Mouse (Mus musculus) layer of hippocampus, adult 11-12 months (tissue): ENCODE measurements around the gene Ilkap.

Experiments used
- DNase-seq: peaks from one replicate; pipeline ENCODE4 v3.0.0; 2022; ENCODE audit warnings: low spot score

Gene Ilkap

GRCm38 (mm10) chr1:91398260-91399062 is at the start of gene Ilkap:
Gene Ilkap, minus strand, starts transcription at chr1:91398815.
- peak; percentile 80 for DNase-seq

DNA sequence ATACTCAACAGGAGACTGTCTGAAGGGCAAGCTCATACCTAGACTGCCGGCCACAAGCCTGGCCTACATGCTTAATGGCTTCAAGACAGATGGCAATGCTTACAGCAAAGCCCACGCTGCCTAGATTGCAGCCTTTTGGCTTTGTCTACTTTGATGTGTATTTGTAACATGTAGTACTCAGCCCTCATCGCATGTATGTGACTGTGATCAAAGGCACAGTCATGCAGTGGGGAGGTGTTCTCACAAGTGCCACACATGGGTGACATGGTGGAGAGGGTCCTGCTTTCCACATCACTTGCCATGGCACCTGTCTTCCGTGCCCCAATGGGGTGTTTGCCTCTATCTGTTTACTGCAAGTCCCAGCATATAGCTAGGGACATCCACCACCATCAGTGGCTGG is 47.9 kb upstream of the Ilkap start:
- DNase-seq: no peak

GRCm38 (mm10) chr1:91446060-91446459 is 47.4 kb upstream of the Ilkap start:
- no peak for DNase-seq

DNA sequence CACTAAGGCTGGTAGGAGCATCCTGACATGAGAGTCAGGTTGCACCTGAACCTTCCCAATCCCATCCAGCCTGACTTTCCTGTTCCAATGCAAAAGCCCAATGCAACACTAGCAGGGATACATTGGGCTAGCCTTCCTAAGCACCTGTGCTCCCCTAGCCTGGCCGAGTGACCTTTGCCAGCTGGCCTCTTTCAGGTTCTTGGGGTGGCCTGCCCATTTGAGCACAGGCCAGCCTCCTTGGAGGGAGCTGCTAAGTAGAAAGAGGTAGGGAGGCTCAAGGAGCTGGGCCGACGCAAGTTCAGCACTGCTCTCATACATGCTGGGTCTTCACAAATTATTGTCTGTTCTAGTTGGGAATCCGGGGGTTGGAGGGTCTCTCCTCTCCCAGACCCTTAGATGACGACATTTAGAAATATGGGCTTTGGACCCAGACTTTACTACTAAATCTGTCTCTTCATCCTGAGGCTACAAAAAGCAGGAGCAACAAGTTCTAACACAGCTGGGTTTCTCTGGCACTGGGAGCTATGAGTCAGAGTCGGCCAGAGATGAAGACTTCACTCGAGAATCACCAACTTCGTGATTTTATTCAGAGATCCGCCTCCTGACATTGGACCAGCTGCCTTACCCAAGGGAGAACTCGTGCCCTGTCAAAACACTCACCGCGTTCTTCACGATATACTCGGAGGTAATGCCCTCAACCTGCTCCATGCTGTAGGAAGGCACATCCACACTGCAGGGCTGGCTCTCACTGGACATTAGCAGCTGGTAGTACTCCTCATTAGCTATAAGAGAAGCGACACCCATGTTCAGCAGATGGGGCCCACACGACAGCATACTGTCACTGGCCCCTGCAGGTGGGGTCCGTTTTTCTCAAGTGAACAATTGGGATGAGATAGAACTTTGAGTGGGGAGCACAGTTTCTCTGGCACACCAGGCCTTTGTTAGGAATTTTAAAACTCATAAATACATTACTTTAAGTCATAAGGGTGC is 46.5 kb upstream of the Ilkap start:
- DNase-seq: no peak

DNA sequence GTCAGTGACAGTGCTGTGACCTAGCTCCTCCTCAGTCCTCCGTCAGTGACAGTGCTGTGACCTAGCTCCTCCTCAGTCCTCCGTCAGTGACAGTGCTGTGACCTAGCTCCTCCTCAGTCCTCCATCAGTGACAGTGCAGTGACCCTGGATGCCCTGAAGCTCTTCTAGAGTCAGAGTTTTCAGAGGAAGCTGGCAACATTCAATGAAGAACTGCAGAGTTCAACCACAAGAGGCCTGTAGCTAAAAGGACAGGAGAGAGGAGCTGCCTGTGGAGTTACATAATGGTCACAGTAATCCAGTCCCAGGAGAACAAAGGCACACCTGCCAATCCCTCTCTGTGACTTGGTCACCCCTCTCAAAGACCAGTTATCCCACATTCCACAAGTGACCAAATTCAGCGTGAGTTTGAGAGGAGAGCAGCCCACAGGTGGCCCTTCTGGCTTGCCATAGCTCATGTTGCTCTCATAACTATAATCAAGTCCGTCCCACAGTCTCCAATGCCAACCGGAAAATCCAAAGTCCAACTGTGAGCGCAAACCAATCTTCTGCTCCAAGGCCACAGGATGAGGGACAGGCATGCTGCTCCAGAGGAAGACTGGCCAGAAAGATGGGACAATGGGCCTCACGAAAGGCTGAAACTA is 43.9 kb upstream of the Ilkap start:
- DNase-seq: no peak

- DNase-seq: no peak
These were observed 43.2 kb upstream of the Ilkap start for GRCm38 (mm10) chr1:91441855-91442254.

GRCm38 (mm10) chr1:91439776-91440175 is 41.2 kb upstream of the Ilkap start:
- DNase-seq: no peak

GRCm38 (mm10) chr1:91437573-91437972 is 39.0 kb upstream of the Ilkap start:
- DNase-seq: no peak

- no peak for DNase-seq
These were observed 38.4 kb upstream of the Ilkap start for GRCm38 (mm10) chr1:91437083-91437400.

- DNase-seq: peak; percentile 54
These were observed 37.9 kb upstream of the Ilkap start for GRCm38 (mm10) chr1:91436380-91437082.

GRCm38 (mm10) chr1:91435606-91436130 is 37.1 kb upstream of the Ilkap start:
- DNase-seq: no peak

DNA sequence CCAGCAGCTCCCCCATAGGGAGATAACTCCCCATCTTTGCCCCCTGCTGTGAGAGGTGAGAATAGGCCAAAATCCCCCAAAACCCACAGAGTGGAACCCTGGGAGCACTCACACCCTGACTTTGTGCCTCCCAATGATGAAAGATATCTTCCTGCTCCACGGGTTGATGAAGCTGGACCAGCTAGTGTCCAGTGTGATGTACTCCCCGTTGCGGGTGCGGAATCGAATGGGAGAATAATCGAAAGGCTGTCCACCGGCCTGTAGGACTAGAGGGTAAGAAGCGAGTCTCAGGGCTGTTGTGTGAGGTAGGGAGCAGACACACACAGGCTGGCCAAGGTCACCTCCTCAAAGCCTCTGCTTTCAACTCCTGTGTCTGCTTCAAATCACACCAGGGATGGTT is 36.3 kb upstream of the Ilkap start:
- DNase-seq: no peak

DNA sequence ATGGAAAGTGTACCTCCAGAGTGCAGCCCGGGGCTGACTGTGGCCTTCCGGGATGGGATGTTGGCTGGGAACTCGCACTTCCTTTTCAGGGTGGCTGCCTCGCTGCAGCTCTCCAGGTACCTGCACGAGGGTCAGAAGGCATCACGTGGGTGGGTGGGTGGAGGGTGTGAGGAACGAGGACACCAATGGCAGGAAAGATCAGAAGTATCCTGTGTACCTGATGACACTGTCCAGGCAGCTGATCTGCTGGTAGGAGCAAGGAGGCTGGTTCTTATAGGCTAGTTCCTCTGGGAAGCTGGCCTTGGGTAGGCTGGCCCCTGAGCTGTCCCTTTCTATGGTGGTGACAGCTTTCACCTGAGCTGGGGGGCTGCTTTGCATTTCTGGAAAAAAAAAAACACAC is 32.1 kb upstream of the Ilkap start:
- DNase-seq: no peak

- DNase-seq: no peak
These were observed 30.6 kb upstream of the Ilkap start for GRCm38 (mm10) chr1:91429212-91429611.

DNA sequence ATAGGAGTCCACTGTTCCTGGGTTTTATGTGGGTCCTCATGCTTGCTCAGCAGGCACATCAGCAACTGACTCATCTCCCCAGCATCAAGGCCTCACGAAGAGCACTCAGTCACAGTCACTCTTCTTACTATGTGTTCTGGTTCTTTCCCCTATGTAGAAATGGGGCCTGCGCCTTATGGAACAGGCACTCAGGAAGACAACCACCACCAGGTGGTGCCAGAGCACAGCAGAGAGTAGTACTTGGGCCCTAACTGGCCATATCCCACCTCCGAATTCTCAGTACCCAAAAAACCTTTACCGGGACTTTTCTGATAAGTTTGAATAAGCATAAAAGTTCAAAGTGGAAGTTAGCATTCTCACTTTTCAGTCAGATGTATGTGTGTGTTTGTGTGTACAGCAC is 30.0 kb upstream of the Ilkap start:
- DNase-seq: peak; percentile 90

GRCm38 (mm10) chr1:91426397-91426796 is 27.8 kb upstream of the Ilkap start:
- no peak for DNase-seq

GRCm38 (mm10) chr1:91420601-91421065 is 22.0 kb upstream of the Ilkap start:
- no peak for DNase-seq

DNA sequence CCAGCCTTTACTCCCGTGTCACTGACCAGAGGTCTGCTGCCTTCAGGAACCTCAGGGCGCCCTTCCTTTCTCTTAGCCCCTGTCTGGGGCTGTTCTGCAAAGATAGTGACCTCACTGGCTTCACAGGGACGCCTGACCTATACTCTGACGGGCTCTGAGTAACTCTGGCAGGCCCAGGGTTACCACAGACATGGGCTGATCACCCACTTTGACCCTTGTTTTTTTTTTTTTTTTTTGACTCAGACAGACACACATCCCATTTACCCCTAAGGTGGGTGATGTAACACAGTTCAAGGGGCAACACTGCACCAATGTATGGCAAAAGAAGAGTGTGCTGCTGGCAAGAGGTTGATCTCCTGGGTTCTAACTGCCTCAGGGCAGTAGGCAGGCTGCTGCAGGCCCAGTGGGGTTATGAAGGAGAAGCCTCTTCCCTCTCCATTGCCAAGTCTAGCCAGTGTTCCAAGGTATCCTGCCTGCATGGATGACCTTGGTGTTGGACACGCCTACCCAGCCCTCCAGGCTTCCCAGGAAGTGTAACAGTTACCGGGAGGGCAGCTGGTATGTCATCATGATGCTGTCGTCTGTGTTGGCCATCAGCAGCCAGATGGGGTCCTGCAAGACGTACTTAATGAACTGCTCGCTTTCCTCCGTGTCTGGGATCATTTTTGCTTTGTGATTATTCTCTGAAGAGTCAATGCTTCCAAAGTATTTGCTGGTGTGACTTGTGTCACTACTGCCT is 21.4 kb upstream of the Ilkap start:
- DNase-seq: no peak

- no peak for DNase-seq
These were observed 19.4 kb upstream of the Ilkap start for GRCm38 (mm10) chr1:91417991-91418390.

DNA sequence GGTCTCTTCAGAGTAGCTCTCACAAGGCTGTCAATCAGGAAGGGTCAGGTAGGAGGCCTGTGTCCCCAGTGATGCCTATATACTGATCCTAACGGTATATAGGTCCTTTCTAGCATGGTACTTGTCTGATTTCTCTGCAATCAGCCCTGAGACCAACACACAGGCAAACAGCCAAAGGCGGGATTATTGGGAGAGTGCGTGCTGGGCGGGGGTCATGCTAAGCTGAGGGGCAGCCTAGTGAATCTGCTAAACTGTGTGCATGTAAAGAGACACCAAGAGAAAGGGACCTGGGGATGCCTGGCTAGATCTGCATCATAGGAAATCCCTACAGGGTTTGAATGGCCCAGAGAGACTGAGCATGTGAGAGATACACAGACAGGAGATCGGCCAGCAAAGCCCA is 16.7 kb upstream of the Ilkap start:
- DNase-seq: no peak

DNA sequence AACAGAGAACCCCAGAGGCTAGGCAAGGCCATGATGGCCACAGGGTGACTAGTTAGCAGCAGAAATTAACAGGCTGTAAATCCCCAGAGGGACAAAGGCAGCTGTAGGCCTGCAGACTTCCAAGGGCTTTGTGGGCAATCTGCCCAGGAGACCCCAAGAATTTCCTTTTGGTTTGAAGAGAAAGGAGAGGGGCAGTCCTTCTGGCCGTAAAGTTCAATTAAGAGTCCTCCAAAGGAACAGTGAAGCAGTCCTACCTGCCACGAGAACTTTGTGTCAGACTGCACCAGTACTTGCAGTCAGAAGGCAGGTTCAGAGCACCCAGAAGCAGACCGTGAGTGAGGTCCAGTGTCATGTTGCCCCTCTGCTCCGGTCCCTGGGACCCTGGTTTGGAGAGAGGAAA is 16.3 kb upstream of the Ilkap start:
- no peak for DNase-seq
